Mouse (Mus musculus): ENCODE results near the gene Cdc42bpa. TPM values are rescaled to one million over a fixed set of nuclear protein-coding genes. Genes with fewer than 3 reads are reported as not detected.
"Not testable (repeated sequence)": the region's sequence is repeated elsewhere in the genome, so short reads cannot be mapped to it uniquely, and the experiment has no call there.

Cdc42bpa gene
- polyA plus RNA-seq, 1 experiment = 80.2 TPM

DNA sequence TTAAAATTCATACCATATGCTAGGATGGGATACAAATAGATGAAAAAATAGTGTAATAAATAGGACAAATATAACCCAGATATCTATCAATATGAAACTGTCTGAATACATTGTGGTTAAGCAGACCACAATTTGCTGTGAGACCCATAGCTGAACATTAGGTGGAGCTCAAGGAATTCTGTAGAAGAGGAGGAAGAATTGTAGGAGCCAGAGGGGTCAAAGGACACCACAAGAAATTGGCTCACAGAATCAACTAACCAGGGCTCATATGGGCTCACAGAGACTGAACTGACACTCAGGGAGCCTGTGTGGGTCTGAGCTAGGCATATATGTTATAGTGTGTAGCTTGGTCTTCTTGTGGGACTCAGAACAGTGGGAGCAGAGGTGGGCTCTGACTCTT, 47.8 kb downstream of the Cdc42bpa start:
- Histone ChIP-seq H3K4me3 (ENCODE audit: insufficient read depth, low read depth, low read length) (no peak overlapping the region), H3K27ac (ENCODE audit: insufficient read depth, low read depth, low read length) (no peak overlapping the region), H3K4me1 (ENCODE audit: control insufficient read depth, insufficient read depth, low read length) (no peaks in the 10 kb centered on the region)
- TF ChIP-seq CTCF (IDR thresholded peaks at IDR 0.05; ENCODE audit: insufficient read depth, low read depth, low read length) (no peak), POLR2A (IDR thresholded peaks at IDR 0.05; ENCODE audit: insufficient read depth, low read depth, low read length) (no peak)

DNA sequence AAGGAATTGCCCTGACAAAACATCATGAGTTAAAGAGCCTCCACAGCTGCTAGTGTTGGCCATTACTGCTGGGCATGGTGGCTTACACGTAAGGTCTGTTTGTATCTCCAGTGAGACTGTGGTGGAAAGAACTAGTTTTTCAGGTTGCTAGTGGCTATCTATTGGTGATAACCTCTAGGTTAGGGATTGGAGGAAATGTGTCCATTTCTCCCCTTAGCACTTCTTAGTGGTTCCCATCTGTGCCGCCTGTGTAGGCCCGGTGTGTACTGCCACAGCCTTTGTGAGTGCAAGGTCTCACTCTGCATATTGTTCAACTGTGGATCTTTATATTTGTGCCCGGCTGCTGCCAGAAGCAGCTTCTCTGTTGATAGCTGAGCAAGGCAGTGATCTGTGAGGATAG, 53.2 kb downstream of the Cdc42bpa start:
- TF ChIP-seq CTCF (IDR thresholded peaks at IDR 0.05; ENCODE audit: insufficient read depth, low read depth, low read length) = no peak
- TF ChIP-seq POLR2A (IDR thresholded peaks at IDR 0.05; ENCODE audit: insufficient read depth, low read depth, low read length) = no peak
- Histone ChIP-seq H3K4me1 (ENCODE audit: control insufficient read depth, insufficient read depth, low read length) (no peaks in the 10 kb centered on the region), H3K4me3 (ENCODE audit: insufficient read depth, low read depth, low read length) (no peak overlapping the region), H3K27ac (ENCODE audit: insufficient read depth, low read depth, low read length) (no peak overlapping the region)
- 94% methylated on average over 4 of the region's 4 CpGs for WGBS

DNA sequence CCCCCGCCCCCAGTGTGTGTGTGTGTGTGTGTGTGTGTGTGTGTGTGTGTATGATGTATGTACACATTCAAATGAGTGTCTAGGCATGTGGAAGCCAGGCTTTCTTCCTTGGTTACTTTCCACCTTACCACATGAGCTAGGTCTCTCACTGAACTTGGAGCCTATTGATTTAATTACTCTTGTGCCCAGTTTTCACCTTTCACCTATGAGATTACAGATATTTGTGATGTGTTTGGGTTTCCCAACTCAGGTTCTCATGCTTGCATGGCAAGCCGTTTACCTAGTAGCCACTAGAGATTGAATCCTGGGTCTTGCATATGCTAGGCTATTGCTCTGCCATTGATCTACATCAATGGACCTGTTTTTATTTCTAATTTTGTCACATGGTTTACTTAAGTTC, 57.9 kb downstream of the Cdc42bpa start:
- peaks cover 3% of the 10 kb centered on the region for H3K4me1 ChIP-seq (ENCODE audit: control insufficient read depth, insufficient read depth, low read length)

DNA sequence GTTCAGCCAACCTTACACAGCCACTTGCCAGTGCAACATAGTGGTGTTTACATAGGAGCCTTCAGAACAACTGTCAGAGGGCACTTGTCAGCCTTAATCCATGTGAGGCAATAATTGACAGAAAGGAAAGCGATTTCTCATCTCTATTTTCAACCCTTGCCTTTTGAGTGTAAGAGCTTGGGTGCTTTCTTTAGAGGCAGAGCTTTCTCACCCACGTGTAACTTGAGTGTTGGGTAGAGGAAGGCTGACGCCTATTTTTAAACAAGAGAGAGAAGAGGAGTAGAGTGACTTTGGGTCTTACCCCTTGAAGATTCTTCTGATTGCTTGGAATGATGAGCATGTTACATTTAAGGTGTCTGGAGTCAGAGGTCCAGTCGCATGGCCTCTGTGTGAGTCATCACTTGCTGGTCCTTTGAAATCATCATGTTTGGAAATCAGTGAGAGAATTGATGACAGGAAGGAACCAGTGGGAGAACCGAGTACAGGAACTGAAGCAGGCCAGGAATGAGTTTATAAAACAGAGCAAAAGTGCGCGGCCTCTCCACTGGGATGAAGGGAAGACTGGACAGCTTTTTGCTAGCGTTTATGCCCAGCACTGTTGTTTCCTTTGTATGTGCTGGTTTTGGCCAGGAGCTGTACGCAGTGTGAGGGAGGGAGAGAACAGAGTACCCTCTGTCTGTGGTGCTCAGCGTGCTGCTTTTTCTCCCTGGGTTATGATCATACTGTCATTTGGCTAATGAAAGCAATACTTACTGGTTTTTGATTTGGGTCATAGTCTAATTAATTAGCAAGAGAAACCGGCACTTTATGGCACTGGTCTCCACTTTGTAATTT, 61.4 kb downstream of the Cdc42bpa start:
- H3K4me3 ChIP-seq (ENCODE audit: insufficient read depth, low read depth, low read length) = no peak overlapping the region
- no peak for TF ChIP-seq POLR2A (IDR thresholded peaks at IDR 0.05; ENCODE audit: insufficient read depth, low read depth, low read length)
- no peak for TF ChIP-seq CTCF (IDR thresholded peaks at IDR 0.05; ENCODE audit: insufficient read depth, low read depth, low read length)
- H3K4me1 ChIP-seq (ENCODE audit: control insufficient read depth, insufficient read depth, low read length) = peaks cover 3% of the 10 kb centered on the region
- WGBS = 31% methylated on average over 11 of the region's 11 CpGs
- no peak overlapping the region for H3K27ac ChIP-seq (ENCODE audit: insufficient read depth, low read depth, low read length)

More for the DNA sequence above, 57.9 kb downstream of the Cdc42bpa start:
- TF ChIP-seq POLR2A (IDR thresholded peaks at IDR 0.05; ENCODE audit: insufficient read depth, low read depth, low read length) (no peak), CTCF (IDR thresholded peaks at IDR 0.05; ENCODE audit: insufficient read depth, low read depth, low read length) (no peak)
- WGBS = 86% methylated on average over 2 of the region's 2 CpGs
- H3K27ac ChIP-seq (ENCODE audit: insufficient read depth, low read depth, low read length) = no peak overlapping the region
- H3K4me3 ChIP-seq (ENCODE audit: insufficient read depth, low read depth, low read length) = no peak overlapping the region

DNA sequence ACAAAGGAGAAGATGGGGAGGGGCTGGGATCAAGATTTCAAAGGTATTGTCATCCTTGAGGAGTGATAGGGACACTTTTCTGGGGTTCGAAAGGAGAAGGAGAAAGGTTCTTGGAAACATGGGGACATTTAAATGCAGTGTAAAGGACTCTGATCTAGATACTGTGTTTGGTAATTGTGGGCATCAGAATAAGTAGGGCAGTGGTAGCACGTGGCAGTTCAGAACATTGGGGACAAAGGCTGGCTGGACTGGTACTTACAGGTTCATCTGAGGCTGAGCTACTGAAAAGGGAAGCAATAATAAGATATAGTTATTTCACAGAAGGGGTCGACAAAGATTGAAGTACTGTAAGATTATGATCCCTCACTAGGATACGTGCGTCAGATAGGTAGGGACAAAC, 63.2 kb downstream of the Cdc42bpa start:
- H3K4me1 ChIP-seq (ENCODE audit: control insufficient read depth, insufficient read depth, low read length) = peaks cover 3% of the 10 kb centered on the region
- no peak overlapping the region for H3K27ac ChIP-seq (ENCODE audit: insufficient read depth, low read depth, low read length)
- TF ChIP-seq CTCF (IDR thresholded peaks at IDR 0.05; ENCODE audit: insufficient read depth, low read depth, low read length) (no peak), POLR2A (IDR thresholded peaks at IDR 0.05; ENCODE audit: insufficient read depth, low read depth, low read length) (no peak)
- WGBS = 68% methylated on average over 5 of the region's 5 CpGs
- no peak overlapping the region for H3K4me3 ChIP-seq (ENCODE audit: insufficient read depth, low read depth, low read length)

DNA sequence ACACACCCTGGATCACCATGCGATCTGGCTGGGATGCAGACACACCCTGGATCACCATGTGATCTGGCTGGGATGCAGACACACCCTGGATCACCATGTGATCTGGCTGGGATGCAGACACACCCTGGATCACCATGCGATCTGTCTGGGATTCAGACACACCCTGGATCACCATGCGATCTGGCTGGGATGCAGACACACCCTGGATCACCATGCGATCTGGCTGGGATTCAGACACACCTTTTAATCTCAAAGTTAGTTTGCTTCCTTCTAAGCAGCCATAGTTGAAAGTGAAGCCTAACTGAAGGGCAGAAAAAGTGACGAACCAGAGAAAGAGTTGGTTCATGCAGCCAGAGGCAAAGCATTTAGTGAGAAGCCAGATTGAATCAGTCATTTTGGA, 69.6 kb downstream of the Cdc42bpa start:
- 92% methylated on average over 5 of the region's 5 CpGs for WGBS
- H3K4me3 ChIP-seq (ENCODE audit: insufficient read depth, low read depth, low read length) = not testable (repeated sequence)

DNA sequence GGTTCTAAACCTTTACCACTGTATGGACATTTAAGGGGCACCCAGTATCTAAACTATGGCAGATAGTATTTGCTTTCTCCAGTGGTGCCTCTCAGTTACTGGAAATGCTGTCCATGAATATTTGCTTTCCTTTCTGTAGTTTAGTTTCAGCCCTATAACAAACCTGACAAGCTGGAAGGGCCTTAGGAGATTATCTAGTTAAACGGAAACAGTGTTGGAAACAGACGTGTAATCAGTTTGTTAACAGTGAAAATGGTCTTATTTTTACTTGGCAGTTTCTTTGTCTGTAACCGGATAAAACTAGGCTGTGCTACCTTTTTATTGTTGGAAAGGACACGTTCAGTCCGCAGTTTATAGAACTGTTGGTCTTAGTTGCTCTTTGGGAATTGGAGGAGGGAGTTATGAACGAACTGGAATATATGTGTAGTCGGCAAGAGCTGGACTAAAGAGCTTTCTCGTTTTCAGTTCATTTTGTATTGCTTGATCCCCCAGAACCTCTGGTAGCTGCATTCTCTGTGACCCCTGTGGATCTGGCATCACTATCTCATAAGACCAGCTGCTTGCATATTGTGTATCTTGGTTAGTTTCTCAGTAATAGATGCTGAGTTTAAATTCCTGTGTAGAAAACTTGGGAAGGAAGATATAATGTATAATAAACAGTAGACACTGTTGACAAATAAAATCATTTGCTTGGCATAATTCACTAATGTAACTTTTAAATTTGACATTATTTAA, 70.5 kb downstream of the Cdc42bpa start:
- H3K4me1 ChIP-seq (ENCODE audit: control insufficient read depth, insufficient read depth, low read length) = no peaks in the 10 kb centered on the region
- H3K27ac ChIP-seq (ENCODE audit: insufficient read depth, low read depth, low read length) = no peak overlapping the region
- WGBS = 74% methylated on average over 8 of the region's 8 CpGs
- no peak for TF ChIP-seq POLR2A (IDR thresholded peaks at IDR 0.05; ENCODE audit: insufficient read depth, low read depth, low read length)
- no peak for TF ChIP-seq CTCF (IDR thresholded peaks at IDR 0.05; ENCODE audit: insufficient read depth, low read depth, low read length)
- H3K4me3 ChIP-seq (ENCODE audit: insufficient read depth, low read depth, low read length) = no peak overlapping the region

More for the DNA sequence above, 69.6 kb downstream of the Cdc42bpa start:
- H3K4me1 ChIP-seq (ENCODE audit: control insufficient read depth, insufficient read depth, low read length); H3K27ac ChIP-seq (ENCODE audit: insufficient read depth, low read depth, low read length): not testable (repeated sequence)

DNA sequence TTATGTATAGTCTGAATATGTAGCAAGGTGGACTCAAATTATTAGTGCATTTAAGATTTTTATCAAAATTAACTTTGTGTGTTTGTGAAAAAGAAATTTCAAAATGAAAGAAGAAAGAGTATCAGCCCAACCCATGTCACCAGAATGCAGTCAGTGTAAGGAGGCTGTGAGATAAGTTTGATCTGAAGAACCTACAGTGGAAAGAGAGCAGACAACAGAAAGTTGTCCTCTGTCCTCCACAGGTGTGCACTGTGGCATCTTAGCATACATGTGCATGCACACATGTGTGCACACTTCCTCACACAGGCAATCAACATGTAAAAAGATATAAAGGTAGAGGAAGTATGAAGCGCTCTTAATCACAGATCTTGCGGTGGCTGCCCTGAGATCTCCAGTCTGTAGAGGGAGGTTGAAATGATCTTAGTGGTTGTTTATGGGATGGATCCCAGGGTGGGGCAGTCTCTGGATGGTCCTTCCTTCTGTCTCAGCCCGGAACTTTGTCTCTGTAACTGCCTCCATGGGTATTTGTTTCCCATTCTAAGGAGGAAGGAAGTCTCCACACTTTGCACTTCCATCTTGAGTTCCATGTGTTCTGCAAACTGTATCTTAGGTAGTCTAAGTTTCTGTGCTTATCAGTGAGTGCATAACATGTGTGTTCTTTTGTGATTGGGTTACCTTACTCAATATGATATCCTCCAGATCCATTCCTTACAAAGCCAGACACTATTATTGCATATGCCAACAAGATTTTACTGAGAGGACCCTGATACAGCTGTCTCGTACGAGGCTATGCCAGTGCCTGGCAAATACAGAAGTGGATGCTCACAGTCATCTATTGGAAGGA, 71.7 kb downstream of the Cdc42bpa start:
- TF ChIP-seq CTCF (IDR thresholded peaks at IDR 0.05; ENCODE audit: insufficient read depth, low read depth, low read length) (no peak), POLR2A (IDR thresholded peaks at IDR 0.05; ENCODE audit: insufficient read depth, low read depth, low read length) (no peak)
- WGBS = 89% methylated on average over 5 of the region's 5 CpGs

GRCm38 (mm10) chr1:180037461-180037860, 77.2 kb downstream of the Cdc42bpa start:
- TF ChIP-seq CTCF (IDR thresholded peaks at IDR 0.05; ENCODE audit: insufficient read depth, low read depth, low read length) = no peak
- no peak for TF ChIP-seq POLR2A (IDR thresholded peaks at IDR 0.05; ENCODE audit: insufficient read depth, low read depth, low read length)
- Histone ChIP-seq H3K27ac (ENCODE audit: insufficient read depth, low read depth, low read length) (no peak overlapping the region), H3K4me1 (ENCODE audit: control insufficient read depth, insufficient read depth, low read length) (no peaks in the 10 kb centered on the region), H3K4me3 (ENCODE audit: insufficient read depth, low read depth, low read length) (no peak overlapping the region)
- 63% methylated on average over 3 of the region's 3 CpGs for WGBS

More for the DNA sequence above, 71.7 kb downstream of the Cdc42bpa start:
- Histone ChIP-seq H3K4me1 (ENCODE audit: control insufficient read depth, insufficient read depth, low read length) (no peaks in the 10 kb centered on the region), H3K4me3 (ENCODE audit: insufficient read depth, low read depth, low read length) (no peak overlapping the region), H3K27ac (ENCODE audit: insufficient read depth, low read depth, low read length) (no peak overlapping the region)

Data from olfactory bulb, adult 2 months (tissue).